Mouse (Mus musculus): ENCODE data around the gene Mrpl22. TPM values are rescaled to one million over a fixed set of nuclear protein-coding genes. Genes with fewer than 3 reads are reported as not detected.

Gene Mrpl22
- polyA plus RNA-seq, 1 experiment = 95.3 TPM

DNA sequence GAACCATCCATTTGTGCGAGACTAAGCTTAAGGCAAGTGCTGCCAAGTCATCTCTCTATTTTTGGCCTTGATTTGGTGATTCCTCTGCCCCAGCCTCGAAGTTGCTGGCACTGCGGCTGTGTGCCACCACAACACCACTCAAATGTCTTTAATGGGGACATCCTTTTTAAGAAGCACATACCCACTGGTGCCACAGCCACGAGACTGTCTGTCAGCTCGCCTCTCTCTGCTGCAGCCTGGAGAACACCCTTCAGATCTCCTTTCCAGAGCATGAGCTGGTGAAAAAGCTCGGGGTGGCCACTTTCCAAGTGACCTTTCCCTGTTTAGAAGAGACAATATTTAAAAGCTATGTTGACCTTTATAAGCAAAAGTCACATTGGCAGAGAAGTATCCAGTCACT is 34.8 kb upstream of the Mrpl22 start:
- peaks cover 54% of the 10 kb centered on the region for H3K36me3 ChIP-seq (ENCODE audit: control insufficient read depth, insufficient read depth)
- no peaks in the 10 kb centered on the region for H3K79me2 ChIP-seq (ENCODE audit: control insufficient read depth, insufficient read depth)
- H3K27me3 ChIP-seq (ENCODE audit: control insufficient read depth, insufficient read depth, insufficient read length) = no peaks in the 10 kb centered on the region
- no peak overlapping the region for H3K4me3 ChIP-seq
- H3ac ChIP-seq (ENCODE audit: control insufficient read depth, insufficient read length) = no peak overlapping the region
- H3K4me2 ChIP-seq (ENCODE audit: low read depth) = no peak overlapping the region
- TF ChIP-seq POLR2A (IDR thresholded peaks at IDR 0.05; ENCODE audit: insufficient read length, low read depth) (no peak), MYOD1 (IDR thresholded peaks at IDR 0.05; ENCODE audit: control insufficient read depth in 1 of 3, insufficient read length in 2 of 3, low read depth in 2 of 3) (no peak), CEBPB (IDR thresholded peaks at IDR 0.05; ENCODE audit: insufficient read depth, poor library complexity, severe bottlenecking) (no peak), USF1 (IDR thresholded peaks at IDR 0.05; ENCODE audit: low read depth) (no peak), TCF3 (IDR thresholded peaks at IDR 0.05; ENCODE audit: insufficient read length, low read depth) (no peak), REST (IDR thresholded peaks at IDR 0.05; ENCODE audit: insufficient read depth, insufficient read length) (no peak), TCF12 (IDR thresholded peaks at IDR 0.05; ENCODE audit: insufficient read depth, poor library complexity, severe bottlenecking) (no peak), E2F4 (IDR thresholded peaks at IDR 0.05; ENCODE audit: insufficient read depth) (no peak), SRF (IDR thresholded peaks at IDR 0.05; ENCODE audit: control insufficient read depth, insufficient read length, low read depth) (no peak), POLR2AphosphoS2 (IDR thresholded peaks at IDR 0.05; ENCODE audit: insufficient read length, low read depth) (no peak), MAX (IDR thresholded peaks at IDR 0.05; ENCODE audit: low read depth) (no peak), MYOG (IDR thresholded peaks at IDR 0.05; ENCODE audit: control insufficient read depth in 1 of 3, insufficient read depth in 1 of 3, insufficient read length in 2 of 3, low read depth in 2 of 3) (no peak)

DNA sequence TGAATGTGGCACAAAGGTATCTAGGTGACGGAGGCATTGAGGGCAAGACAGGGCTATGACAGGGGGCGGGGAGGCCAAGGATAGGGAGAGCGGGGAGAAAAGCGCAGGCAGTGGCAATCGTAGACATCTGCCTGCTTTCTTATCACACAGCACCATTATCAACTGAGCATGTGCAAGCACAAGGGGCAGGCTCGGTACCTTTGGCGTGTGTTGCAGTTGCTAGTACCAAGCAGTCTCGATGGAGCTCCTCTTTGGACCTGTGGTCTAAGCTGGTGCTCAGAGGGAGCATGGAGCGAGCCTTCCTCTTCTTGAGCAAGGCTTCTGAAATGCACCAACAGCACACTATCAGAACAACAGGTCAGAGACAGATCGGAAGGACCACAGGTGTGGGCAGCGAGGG is 32.6 kb upstream of the Mrpl22 start:
- H3K4me3 ChIP-seq = no peak overlapping the region
- no peak overlapping the region for H3ac ChIP-seq (ENCODE audit: control insufficient read depth, insufficient read length)
- no peak overlapping the region for H3K4me2 ChIP-seq (ENCODE audit: low read depth)
- H3K79me2 ChIP-seq (ENCODE audit: control insufficient read depth, insufficient read depth) = no peaks in the 10 kb centered on the region
- TF ChIP-seq MYOG (IDR thresholded peaks at IDR 0.05; ENCODE audit: control insufficient read depth in 1 of 3, insufficient read depth in 1 of 3, insufficient read length in 2 of 3, low read depth in 2 of 3) = no peak
- TF ChIP-seq SRF (IDR thresholded peaks at IDR 0.05; ENCODE audit: control insufficient read depth, insufficient read length, low read depth) = no peak
- TF ChIP-seq TCF3 (IDR thresholded peaks at IDR 0.05; ENCODE audit: insufficient read length, low read depth) = no peak
- no peaks in the 10 kb centered on the region for H3K27me3 ChIP-seq (ENCODE audit: control insufficient read depth, insufficient read depth, insufficient read length)
- peaks cover 47% of the 10 kb centered on the region for H3K36me3 ChIP-seq (ENCODE audit: control insufficient read depth, insufficient read depth)

DNA sequence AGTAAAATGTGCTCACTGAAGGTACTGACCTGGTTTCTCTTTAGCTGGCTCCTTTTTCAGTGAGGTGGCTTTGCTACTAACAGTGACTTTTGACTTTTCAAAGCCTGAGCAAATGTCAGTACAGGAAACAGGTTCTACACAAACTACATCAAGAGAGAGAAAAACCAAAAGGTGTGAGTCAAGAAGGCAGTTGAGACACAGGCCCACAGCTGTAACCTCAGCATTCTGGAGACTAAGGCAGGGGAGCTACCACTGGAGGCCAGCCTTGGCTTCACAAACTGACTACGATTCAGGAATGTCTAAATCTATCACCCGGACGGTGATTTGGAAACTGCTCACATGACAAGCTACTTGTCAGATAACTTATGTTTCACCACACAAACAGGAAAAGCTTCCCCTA is 32.0 kb upstream of the Mrpl22 start:
- Histone ChIP-seq H3K4me2 (ENCODE audit: low read depth) (no peak overlapping the region), H3ac (ENCODE audit: control insufficient read depth, insufficient read length) (no peak overlapping the region), H3K27me3 (ENCODE audit: control insufficient read depth, insufficient read depth, insufficient read length) (no peaks in the 10 kb centered on the region), H3K4me3 (no peak overlapping the region), H3K79me2 (ENCODE audit: control insufficient read depth, insufficient read depth) (no peaks in the 10 kb centered on the region), H3K36me3 (ENCODE audit: control insufficient read depth, insufficient read depth) (peaks cover 47% of the 10 kb centered on the region)
- TF ChIP-seq CEBPB (IDR thresholded peaks at IDR 0.05; ENCODE audit: insufficient read depth, poor library complexity, severe bottlenecking) = no peak
- TF ChIP-seq TCF3 (IDR thresholded peaks at IDR 0.05; ENCODE audit: insufficient read length, low read depth) = no peak
- TF ChIP-seq MYOG (IDR thresholded peaks at IDR 0.05; ENCODE audit: control insufficient read depth in 1 of 3, insufficient read depth in 1 of 3, insufficient read length in 2 of 3, low read depth in 2 of 3) = no peak
- no peak for TF ChIP-seq POLR2A (IDR thresholded peaks at IDR 0.05; ENCODE audit: insufficient read length, low read depth)
- no peak for TF ChIP-seq REST (IDR thresholded peaks at IDR 0.05; ENCODE audit: insufficient read depth, insufficient read length)
- TF ChIP-seq MYOD1 (IDR thresholded peaks at IDR 0.05; ENCODE audit: control insufficient read depth in 1 of 3, insufficient read length in 2 of 3, low read depth in 2 of 3) = no peak
- no peak for TF ChIP-seq E2F4 (IDR thresholded peaks at IDR 0.05; ENCODE audit: insufficient read depth)
- no peak for TF ChIP-seq TCF12 (IDR thresholded peaks at IDR 0.05; ENCODE audit: insufficient read depth, poor library complexity, severe bottlenecking)
- TF ChIP-seq MAX (IDR thresholded peaks at IDR 0.05; ENCODE audit: low read depth) = no peak
- no peak for TF ChIP-seq POLR2AphosphoS2 (IDR thresholded peaks at IDR 0.05; ENCODE audit: insufficient read length, low read depth)
- TF ChIP-seq USF1 (IDR thresholded peaks at IDR 0.05; ENCODE audit: low read depth) = no peak
- no peak for TF ChIP-seq SRF (IDR thresholded peaks at IDR 0.05; ENCODE audit: control insufficient read depth, insufficient read length, low read depth)

DNA sequence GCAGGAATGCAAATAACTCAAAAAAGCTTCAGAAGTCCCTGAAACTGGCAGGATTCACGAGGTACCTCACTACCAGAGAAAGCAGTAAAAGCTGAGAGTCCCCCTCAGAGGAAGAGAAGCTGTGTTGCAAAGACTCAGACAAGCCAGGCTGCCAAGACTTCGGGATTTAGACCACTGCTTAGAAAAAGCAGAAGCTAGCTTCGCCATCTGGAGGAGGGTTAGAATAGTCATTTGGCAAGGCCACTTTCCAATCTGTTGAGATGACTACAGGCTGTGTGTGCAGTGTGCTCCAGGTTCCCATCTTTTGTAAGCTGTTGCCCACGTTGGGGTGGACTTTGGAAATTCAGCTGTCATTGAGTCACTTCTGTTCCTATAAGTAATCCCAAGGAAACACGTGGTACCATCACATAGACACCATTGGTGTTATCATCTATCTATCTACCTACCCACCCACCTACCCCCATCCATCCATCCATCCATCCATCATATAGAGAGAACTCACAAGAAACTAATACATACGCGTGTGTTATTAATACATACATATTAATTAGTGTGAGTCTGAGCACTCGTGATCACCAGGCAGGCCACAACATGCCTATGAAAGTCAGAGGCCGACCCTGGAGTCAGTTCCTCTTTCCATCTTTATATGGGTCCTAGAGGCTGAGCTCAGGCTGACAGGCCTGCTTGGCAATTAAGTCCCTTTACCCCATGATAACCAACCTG is 27.6 kb upstream of the Mrpl22 start:
- H3K27me3 ChIP-seq (ENCODE audit: control insufficient read depth, insufficient read depth, insufficient read length) = no peaks in the 10 kb centered on the region
- no peak overlapping the region for H3K4me3 ChIP-seq
- H3K79me2 ChIP-seq (ENCODE audit: control insufficient read depth, insufficient read depth) = no peaks in the 10 kb centered on the region
- H3ac ChIP-seq (ENCODE audit: control insufficient read depth, insufficient read length) = no peak overlapping the region
- TF ChIP-seq CEBPB (IDR thresholded peaks at IDR 0.05; ENCODE audit: insufficient read depth, poor library complexity, severe bottlenecking) (no peak), POLR2AphosphoS2 (IDR thresholded peaks at IDR 0.05; ENCODE audit: insufficient read length, low read depth) (no peak), TCF12 (IDR thresholded peaks at IDR 0.05; ENCODE audit: insufficient read depth, poor library complexity, severe bottlenecking) (no peak)
- no peak overlapping the region for H3K4me2 ChIP-seq (ENCODE audit: low read depth)
- peaks cover 22% of the 10 kb centered on the region for H3K36me3 ChIP-seq (ENCODE audit: control insufficient read depth, insufficient read depth)

DNA sequence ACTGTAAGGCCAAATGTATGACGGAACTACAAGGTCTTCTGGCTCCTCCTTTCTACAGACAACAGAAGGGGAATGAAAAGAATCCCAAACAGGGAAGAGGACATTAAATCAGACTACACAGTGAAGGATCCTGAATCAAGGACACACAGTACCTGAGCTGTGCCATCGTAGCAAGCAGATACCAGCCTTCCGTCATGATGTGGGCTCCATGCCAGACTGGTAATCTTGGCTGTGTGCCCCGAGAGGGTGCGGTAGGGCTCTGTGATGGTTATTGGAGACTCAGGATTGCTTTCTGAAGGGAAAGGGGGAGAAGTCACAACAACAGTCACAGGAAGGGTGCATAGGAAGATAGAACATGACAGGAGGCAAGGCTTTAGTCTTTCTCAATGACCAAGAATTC is 25.2 kb upstream of the Mrpl22 start:
- Histone ChIP-seq H3K36me3 (ENCODE audit: control insufficient read depth, insufficient read depth) (peaks cover 20% of the 10 kb centered on the region), H3K4me3 (no peak overlapping the region), H3K4me2 (ENCODE audit: low read depth) (no peak overlapping the region), H3K27me3 (ENCODE audit: control insufficient read depth, insufficient read depth, insufficient read length) (no peaks in the 10 kb centered on the region), H3ac (ENCODE audit: control insufficient read depth, insufficient read length) (no peak overlapping the region), H3K79me2 (ENCODE audit: control insufficient read depth, insufficient read depth) (no peaks in the 10 kb centered on the region)
- TF ChIP-seq MYOD1 (IDR thresholded peaks at IDR 0.05; ENCODE audit: control insufficient read depth in 1 of 3, insufficient read length in 2 of 3, low read depth in 2 of 3) (no peak), TCF12 (IDR thresholded peaks at IDR 0.05; ENCODE audit: insufficient read depth, poor library complexity, severe bottlenecking) (no peak), SRF (IDR thresholded peaks at IDR 0.05; ENCODE audit: control insufficient read depth, insufficient read length, low read depth) (no peak), USF1 (IDR thresholded peaks at IDR 0.05; ENCODE audit: low read depth) (no peak), REST (IDR thresholded peaks at IDR 0.05; ENCODE audit: insufficient read depth, insufficient read length) (no peak), TCF3 (IDR thresholded peaks at IDR 0.05; ENCODE audit: insufficient read length, low read depth) (no peak), CEBPB (IDR thresholded peaks at IDR 0.05; ENCODE audit: insufficient read depth, poor library complexity, severe bottlenecking) (no peak), E2F4 (IDR thresholded peaks at IDR 0.05; ENCODE audit: insufficient read depth) (no peak), POLR2AphosphoS2 (IDR thresholded peaks at IDR 0.05; ENCODE audit: insufficient read length, low read depth) (no peak), MAX (IDR thresholded peaks at IDR 0.05; ENCODE audit: low read depth) (no peak), MYOG (IDR thresholded peaks at IDR 0.05; ENCODE audit: control insufficient read depth in 1 of 3, insufficient read depth in 1 of 3, insufficient read length in 2 of 3, low read depth in 2 of 3) (no peak), POLR2A (IDR thresholded peaks at IDR 0.05; ENCODE audit: insufficient read length, low read depth) (no peak)

All from myocyte (in vitro differentiated cells).